In the genomic region with DNA sequence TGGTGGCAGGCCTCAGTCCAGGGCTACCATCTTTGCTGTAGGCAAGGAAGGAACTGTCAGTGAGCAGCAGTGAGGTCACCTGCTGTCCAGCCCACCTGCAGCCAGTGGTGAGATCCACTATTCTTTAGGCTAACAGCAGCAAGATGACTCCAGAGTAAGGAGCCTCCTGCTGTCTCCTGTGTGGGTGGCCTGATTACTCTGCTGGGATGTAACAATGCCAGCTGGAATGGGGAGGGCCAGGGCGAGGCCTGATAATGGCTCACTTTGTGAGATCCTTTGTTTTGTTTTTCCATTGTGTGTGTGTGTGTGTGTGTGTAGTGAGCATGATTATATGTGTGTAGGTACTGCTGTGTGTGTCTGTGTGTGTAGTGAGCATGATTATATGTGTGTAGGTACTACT, we compare ENCODE assay signal across 14 mouse cellular contexts.
DNase-seq lines count a peak whose midpoint lies in the region; ATAC-seq and TF ChIP-seq lines count a peak whose summit lies in the region.
"Had no signal": no experiment of that assay in that cellular context is flagged by ENCODE, and none has a peak within 500 bp of the region (broad histone marks: within the 10 kb centered on the region; RNA-seq: fewer than 3 reads in every experiment).

No protein-coding gene starts in this region.

- TF ChIP-seq POLR2A in heart, adult 2 months (IDR thresholded peaks at IDR 0.05; ENCODE audit: insufficient read depth, low read depth, low read length), result no peak

- no peaks in the 10 kb centered on the region for H3K79me2 ChIP-seq in heart, adult 2 months (replicated peaks; ENCODE audit: control insufficient read depth, insufficient read depth, low read length)

- H3K9ac ChIP-seq in intestine, embryonic 16.5 days (ENCODE audit: low read depth, low read length), result no peak overlapping the region
- H3K9ac ChIP-seq in intestine, postnatal 0 days (ENCODE audit: low read depth, low read length), result no peak overlapping the region
- no peak overlapping the region for H3K9ac ChIP-seq in midbrain, embryonic 14.5 days (replicated peaks; ENCODE audit: low read length)
- no peak overlapping the region for H3K9ac ChIP-seq in heart, adult 2 months (ENCODE audit: low read depth, low read length)
- H3K9ac ChIP-seq: limb, embryonic 15.5 days had no signal

- no peak overlapping the region for H3K4me3 ChIP-seq in intestine, embryonic 16.5 days (ENCODE audit: low read length)
- no peak overlapping the region for H3K4me3 ChIP-seq in intestine, postnatal 0 days (ENCODE audit: low read depth, low read length)
- no peak overlapping the region for H3K4me3 ChIP-seq in midbrain, embryonic 14.5 days (replicated peaks; ENCODE audit: low read depth, low read length)
- no peak overlapping the region for H3K4me3 ChIP-seq in heart, adult 2 months
- H3K4me3 ChIP-seq: limb, embryonic 15.5 days had no signal

- H3K4me2 ChIP-seq in intestine, embryonic 16.5 days (ENCODE audit: low read depth, low read length), result no peak overlapping the region
- H3K4me2 ChIP-seq in intestine, postnatal 0 days (replicated peaks; ENCODE audit: low read depth), result no peak overlapping the region
- no peak overlapping the region for H3K4me2 ChIP-seq in midbrain, embryonic 14.5 days (ENCODE audit: low read length)
- H3K4me2 ChIP-seq: limb, embryonic 15.5 days had no signal

- H3K36me3 ChIP-seq in intestine, embryonic 16.5 days (ENCODE audit: control insufficient read depth, insufficient read depth, low read length), result no peaks in the 10 kb centered on the region
- no peaks in the 10 kb centered on the region for H3K36me3 ChIP-seq in intestine, postnatal 0 days (ENCODE audit: control insufficient read depth, insufficient read depth)
- no peaks in the 10 kb centered on the region for H3K36me3 ChIP-seq in midbrain, embryonic 14.5 days (ENCODE audit: control insufficient read depth, insufficient read depth, low read length)
- H3K36me3 ChIP-seq in heart, adult 2 months (ENCODE audit: control insufficient read depth, insufficient read depth, low read length), result no peaks in the 10 kb centered on the region
- H3K36me3 ChIP-seq: limb, embryonic 15.5 days had no signal

- intact Hi-C loops in heart, adult 2 months (cut with DNase I), result no loop called here

- 61% methylated on average over 1 of the region's 1 CpGs for WGBS in intestine, embryonic 16.5 days
- WGBS in intestine, postnatal 0 days, result 55% methylated on average over 1 of the region's 1 CpGs
- WGBS in midbrain, embryonic 14.5 days, result 21% methylated on average over 1 of the region's 1 CpGs
- 68% methylated on average over 1 of the region's 1 CpGs for WGBS in heart, adult 2 months

- H3K9me3 ChIP-seq in intestine, embryonic 16.5 days (ENCODE audit: control insufficient read depth, low read length), result no peaks in the 10 kb centered on the region
- no peaks in the 10 kb centered on the region for H3K9me3 ChIP-seq in intestine, postnatal 0 days (ENCODE audit: control insufficient read depth)
- H3K9me3 ChIP-seq in midbrain, embryonic 14.5 days (ENCODE audit: control insufficient read depth, low read length), result no peaks in the 10 kb centered on the region
- H3K9me3 ChIP-seq: limb, embryonic 15.5 days had no signal

- peaks cover 14% of the 10 kb centered on the region for H3K4me1 ChIP-seq in intestine, embryonic 16.5 days (ENCODE audit: control insufficient read depth, insufficient read depth, low read length)
- H3K4me1 ChIP-seq in intestine, postnatal 0 days (replicated peaks; ENCODE audit: control insufficient read depth, insufficient read depth, low read length), result no peaks in the 10 kb centered on the region
- H3K4me1 ChIP-seq in midbrain, embryonic 14.5 days (ENCODE audit: control insufficient read depth, insufficient read depth, low read length), result peaks cover 11% of the 10 kb centered on the region
- no peaks in the 10 kb centered on the region for H3K4me1 ChIP-seq in heart, adult 2 months (ENCODE audit: control insufficient read depth, insufficient read depth, low read length)

- DNase-seq in 3T3-L1 (ENCODE audit: low read depth, low spot score), result peak; percentile 21
- peak; percentile 89 for DNase-seq in ES-CJ7 (ENCODE audit: low read depth, low spot score)
- DNase-seq in midbrain, embryonic 14.5 days, result peak; percentile 9
- no peak for DNase-seq in thymus, postnatal 36 days
- no peak for DNase-seq in heart, adult 2 months
- DNase-seq: cerebellum, adult 11 months; heart, postnatal 14 days; kidney, adult 18-20 months; kidney, postnatal 4 days; lung, postnatal 10 days; thymus, postnatal 4 days had no signal

- ATAC-seq in intestine, embryonic 16.5 days, result peak; percentile 61
- ATAC-seq in intestine, postnatal 0 days, result no peak
- no peak for ATAC-seq in midbrain, embryonic 14.5 days (ENCODE audit: low FRiP score, low TSS enrichment)

- H3K27ac ChIP-seq in intestine, embryonic 16.5 days (ENCODE audit: low read length), result no peak overlapping the region
- H3K27ac ChIP-seq in intestine, postnatal 0 days (ENCODE audit: low read depth, low read length), result no peak overlapping the region
- no peak overlapping the region for H3K27ac ChIP-seq in midbrain, embryonic 14.5 days (replicated peaks; ENCODE audit: low read depth, low read length)
- no peak overlapping the region for H3K27ac ChIP-seq in heart, adult 2 months
- H3K27ac ChIP-seq: limb, embryonic 15.5 days had no signal

- H3K27me3 ChIP-seq in intestine, embryonic 16.5 days (replicated peaks; ENCODE audit: control insufficient read depth, insufficient read depth, low read length), result no peaks in the 10 kb centered on the region
- no peaks in the 10 kb centered on the region for H3K27me3 ChIP-seq in intestine, postnatal 0 days (replicated peaks; ENCODE audit: control insufficient read depth, insufficient read depth, low read length)
- no peaks in the 10 kb centered on the region for H3K27me3 ChIP-seq in midbrain, embryonic 14.5 days (ENCODE audit: control insufficient read depth, insufficient read depth, low read length)
- no peaks in the 10 kb centered on the region; the same call in 1 of the 2 replicates for H3K27me3 ChIP-seq in heart, adult 2 months (ENCODE audit: control insufficient read depth, insufficient read depth, low read length)
- H3K27me3 ChIP-seq: limb, embryonic 15.5 days had no signal

- TF ChIP-seq CTCF in intestine, postnatal 0 days (IDR thresholded peaks at IDR 0.05; ENCODE audit: low read depth), result no peak
- no peak for TF ChIP-seq CTCF in heart, adult 2 months (IDR thresholded peaks at IDR 0.05)

- TF ChIP-seq EP300 in heart, adult 2 months (IDR thresholded peaks at IDR 0.05; ENCODE audit: insufficient read depth, low read depth, low read length), result no peak

Comparison
In these comparisons a context has a peak if more than half of its experiments do, and no peak if none do; other contexts are left out.
1. DNase-seq: peak in 3T3-L1 (single experiment), ES-CJ7 (single experiment) and midbrain, embryonic 14.5 days (single experiment); none in thymus, postnatal 36 days (0 of 2) and heart, adult 2 months (0 of 2).